Mouse (Mus musculus) spleen, postnatal 14 days (tissue): ENCODE data around the gene Dnaaf2.
"Not testable (repeated sequence)": the region's sequence is repeated elsewhere in the genome, so short reads cannot be mapped to it uniquely, and the experiment has no call there.

ENCODE experiments used
- DNase-seq, 2 experiments: peaks; one replicate each; pipeline ENCODE4 v3.0.0; 2021 to 2022; ENCODE audit warnings: low spot score in 2 of 2

The Dnaaf2 gene

DNA sequence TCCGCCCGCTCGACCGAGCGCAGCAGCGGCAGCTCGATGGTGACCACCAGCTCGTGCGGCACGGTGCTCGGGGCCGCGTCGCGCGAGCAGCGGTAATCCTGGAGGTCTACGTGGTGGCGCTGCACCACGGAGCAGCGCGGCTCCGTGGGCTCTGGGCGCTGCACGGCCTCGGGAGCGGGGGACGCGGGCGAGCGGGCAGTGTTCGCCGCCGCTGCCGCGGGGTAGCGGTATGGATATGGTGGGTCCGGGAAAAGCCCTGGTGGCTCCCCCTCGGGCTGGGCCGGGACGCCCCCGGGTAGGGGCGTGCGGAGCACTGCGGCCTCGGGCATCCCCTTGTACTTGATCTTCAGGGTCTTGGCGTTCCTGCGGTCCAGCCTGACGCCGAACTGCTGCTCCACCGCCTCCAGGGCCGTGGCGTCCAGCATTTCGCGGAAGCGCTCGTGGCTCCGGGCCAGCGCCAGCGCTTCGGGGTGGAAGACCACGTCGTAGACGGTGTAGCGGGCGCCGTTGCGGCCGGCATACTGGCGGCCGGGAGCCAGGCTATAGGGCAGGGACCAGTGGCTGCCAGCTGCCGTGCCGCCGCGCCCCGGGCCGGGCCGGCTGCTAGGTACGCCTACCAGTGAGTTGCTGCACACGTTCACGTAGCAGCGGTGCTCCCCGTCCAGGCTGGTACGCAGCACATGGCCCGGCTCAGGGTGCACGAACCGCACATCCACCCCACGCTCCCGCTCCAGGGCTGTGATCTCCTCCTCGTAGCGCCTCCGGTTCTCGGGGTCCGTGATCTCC, 658 bp downstream of the Dnaaf2 start:
- peak in 1 of 2 experiments; percentile 25 for DNase-seq

GRCm38 (mm10) chr12:69196444-69197377, 1.5 kb downstream of the Dnaaf2 start, which contains the start of gene Gm49383:
Gene Gm49383 (minus strand): TSS chr12:69197104.
- peak; percentile 47 to 57 for DNase-seq

- no peak for DNase-seq
These were observed 5.6 kb downstream of the Dnaaf2 start for GRCm38 (mm10) chr12:69192637-69193036.

GRCm38 (mm10) chr12:69191396-69191795, 6.8 kb downstream of the Dnaaf2 start:
- no peak for DNase-seq

GRCm38 (mm10) chr12:69190522-69190921, 7.7 kb downstream of the Dnaaf2 start:
- no peak for DNase-seq

GRCm38 (mm10) chr12:69190074-69190473, 8.2 kb downstream of the Dnaaf2 start:
- DNase-seq, result no peak

DNA sequence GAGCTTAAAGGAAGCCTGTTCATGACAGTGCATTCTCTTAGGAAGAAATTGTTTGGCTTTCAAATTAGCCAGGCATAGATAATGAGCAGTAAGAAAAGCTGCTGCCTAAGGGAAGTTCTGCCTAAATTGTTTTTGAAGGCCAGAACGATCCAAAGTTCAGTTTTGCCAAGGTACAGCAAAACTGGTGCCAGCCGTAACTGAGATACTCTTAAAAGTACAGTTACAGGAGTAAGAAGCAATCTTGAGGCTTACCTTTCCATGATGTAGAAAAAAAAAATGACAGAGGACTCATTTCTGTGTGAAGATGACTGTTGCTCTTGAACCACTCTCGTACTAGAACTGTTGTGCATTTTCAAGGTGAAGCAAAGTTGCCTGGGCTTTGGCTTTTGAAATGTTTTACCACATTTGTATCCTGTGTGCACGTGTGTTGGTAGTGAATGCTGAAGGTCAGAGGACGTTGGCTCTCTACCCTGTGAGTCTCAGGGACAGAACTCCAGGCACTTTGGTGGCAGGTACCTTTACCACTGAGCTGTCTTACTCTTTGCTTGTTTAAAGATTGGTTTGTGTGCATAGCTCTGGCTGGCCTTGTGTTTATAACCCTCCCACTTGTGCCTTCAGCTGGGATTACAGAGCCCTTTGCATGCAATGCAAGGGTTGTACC, 11.3 kb downstream of the Dnaaf2 start:
- no peak for DNase-seq

DNA sequence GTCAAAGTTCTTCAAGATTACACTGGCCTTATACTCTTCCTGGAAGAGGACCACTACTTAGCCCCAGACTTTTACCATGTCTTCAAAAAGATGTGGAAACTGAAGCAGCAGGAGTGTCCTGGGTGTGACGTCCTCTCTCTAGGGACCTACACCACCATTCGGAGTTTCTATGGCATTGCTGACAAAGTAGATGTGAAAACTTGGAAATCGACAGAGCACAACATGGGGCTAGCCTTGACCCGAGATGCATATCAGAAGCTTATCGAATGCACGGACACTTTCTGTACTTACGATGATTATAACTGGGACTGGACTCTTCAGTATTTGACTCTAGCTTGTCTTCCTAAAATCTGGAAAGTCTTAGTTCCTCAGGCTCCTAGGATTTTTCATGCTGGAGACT, 12.9 kb downstream of the Dnaaf2 start:
- no peak for DNase-seq

GRCm38 (mm10) chr12:69184342-69185295, 13.6 kb downstream of the Dnaaf2 start:
- DNase-seq, result peak; percentile 50 to 56

- DNase-seq, result peak; percentile 98 to 99
These were observed 14.5 kb downstream of the Dnaaf2 start, which contains the start of the genes Rpl36al and Mgat2 for GRCm38 (mm10) chr12:69183583-69184308. Gene Rpl36al (minus strand): TSS chr12:69184083. Gene Mgat2 (plus strand): TSS chr12:69184157.

GRCm38 (mm10) chr12:69181800-69182199, 16.4 kb downstream of the Dnaaf2 start:
- no peak for DNase-seq

DNA sequence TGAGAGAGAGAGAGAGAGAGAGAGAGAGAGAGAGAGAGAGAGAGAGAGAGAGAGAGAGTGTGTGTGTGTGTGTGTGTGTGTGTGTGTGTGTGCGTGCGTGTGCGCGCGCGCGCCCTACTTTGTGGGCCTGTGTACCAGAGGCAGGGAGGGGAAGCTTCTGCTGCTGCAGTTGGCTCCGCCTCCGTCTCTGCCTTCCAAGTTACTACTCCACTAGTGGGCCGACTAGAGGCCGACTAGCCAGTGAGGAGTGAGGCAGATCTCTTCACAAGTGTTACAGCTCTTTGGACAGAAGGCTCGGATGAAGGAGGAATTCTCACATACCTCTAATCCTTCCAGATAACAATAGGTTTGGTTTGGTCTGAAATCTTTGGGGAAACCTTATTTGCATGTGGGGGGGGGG, 18.9 kb downstream of the Dnaaf2 start:
- no peak for DNase-seq

- no peak for DNase-seq
These were observed 20.7 kb downstream of the Dnaaf2 start for GRCm38 (mm10) chr12:69177526-69177925.

DNA sequence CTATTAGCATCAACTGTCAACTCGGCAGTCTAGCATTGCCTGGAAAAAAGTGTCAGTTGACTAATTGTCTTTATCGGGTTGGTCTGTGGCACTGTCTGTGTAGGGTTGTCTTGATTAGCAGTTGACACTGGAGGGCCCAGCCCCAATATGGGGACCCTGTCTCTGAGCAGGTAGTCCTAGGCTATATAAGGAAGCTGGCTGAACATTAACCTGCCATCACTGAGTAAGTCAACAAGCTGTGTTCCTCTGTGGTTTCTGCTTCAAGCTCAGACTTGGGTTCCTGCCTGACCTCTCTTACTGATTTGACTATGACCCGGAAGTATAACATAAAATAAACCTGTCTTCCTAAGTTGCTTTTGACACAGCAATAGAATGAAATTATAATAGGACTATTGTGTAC, 22.3 kb downstream of the Dnaaf2 start:
- no peak for DNase-seq

DNA sequence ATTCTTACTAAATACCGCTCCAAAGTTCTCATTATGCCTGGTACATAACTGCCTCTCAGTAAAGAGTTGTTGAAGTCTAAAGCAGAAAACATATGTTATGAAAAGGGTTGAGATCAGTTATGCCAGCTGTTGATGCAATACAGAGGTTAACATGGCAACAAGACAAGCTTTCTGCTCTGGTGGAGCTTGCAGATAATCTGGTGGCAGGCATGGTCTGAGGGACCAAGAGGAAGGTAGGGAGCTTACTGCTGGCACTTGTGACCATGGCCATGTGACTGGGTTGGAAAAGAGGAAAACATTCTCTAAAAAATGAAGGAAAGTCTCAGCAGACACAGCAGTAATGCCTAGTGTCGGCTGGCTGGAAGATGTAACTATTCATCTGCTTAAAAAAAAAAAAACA, 26.9 kb downstream of the Dnaaf2 start:
- no peak for DNase-seq

DNA sequence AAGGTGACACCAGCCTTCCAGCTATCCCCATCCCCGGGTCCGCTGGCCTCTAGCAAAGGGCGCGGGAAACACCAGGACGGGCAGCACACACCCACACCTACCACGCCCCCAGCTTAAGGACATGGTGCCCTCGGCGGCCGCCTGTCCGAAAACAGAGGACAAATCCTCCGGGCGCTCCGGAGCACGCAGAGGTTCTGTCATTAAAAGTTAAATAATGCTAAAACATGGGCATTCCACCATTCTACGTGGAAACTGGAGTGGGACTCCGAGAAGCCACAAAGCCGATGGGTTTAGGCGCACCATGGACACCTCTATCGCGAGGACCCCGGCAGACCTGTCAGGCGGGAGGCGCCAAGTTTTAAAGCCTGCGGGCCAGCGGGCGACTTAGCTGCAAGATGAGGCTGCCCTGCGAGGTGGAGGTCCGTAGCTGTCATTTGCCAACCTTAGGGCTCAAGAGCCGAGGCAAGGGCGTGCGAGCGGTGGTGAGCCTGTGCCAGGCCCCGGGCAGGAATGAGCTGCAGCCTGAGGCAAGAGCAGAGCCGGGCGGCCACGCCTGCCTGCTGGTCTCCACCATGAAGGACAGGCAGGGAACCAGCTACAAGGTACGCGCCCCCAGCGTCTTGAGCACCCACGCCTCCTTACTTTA, 29.6 kb downstream of the Dnaaf2 start, which contains the start of gene Lrr1:
Lrr1 (plus strand) TSS at position 354 of the 646 bp plus-strand sequence.
- DNase-seq, result peak; percentile 78 to 83

DNA sequence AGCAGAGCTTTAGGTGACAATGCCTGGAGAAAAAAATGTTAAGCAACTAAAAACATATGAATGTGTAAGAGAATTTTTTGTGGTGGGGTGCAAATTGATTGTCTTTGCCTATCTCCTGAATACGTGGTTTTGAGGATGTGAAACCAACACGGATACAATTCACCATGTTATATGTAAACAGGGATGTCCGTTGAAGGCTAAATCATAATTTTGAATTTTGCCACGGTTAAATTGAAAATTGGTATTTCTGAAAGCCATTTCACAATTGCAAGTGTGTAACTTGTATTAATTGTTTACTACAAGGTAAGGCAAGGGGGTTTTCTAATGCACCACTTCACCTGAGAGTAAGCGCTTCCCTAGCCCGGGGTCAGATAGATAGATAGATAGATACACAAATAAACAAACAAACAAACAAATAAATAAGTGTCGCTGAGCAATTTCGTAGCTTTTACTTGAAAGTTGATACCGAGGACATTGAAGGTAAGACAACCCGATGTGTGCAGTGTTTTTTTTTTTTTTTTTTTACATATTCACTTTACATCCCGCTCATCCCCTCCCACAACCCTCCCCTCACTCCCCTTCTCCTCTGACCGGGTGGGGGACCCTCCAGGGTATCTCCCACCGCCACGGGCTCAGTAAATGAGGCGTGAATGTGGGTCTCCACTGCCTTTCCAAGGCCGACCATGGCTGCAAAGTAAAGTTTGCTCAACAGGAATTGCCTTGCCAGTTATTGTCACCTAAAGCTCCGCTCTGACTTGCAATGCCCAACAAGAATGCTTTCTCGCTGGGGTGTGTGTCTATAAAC, 30.4 kb downstream of the Dnaaf2 start:
- DNase-seq, result no peak

GRCm38 (mm10) chr12:69166861-69167581, 31.2 kb downstream of the Dnaaf2 start:
- DNase-seq, result not testable (repeated sequence)
